Mouse (Mus musculus) layer of hippocampus, postnatal 25 days (tissue): ENCODE results near the gene Tmem219. TPM values are rescaled to one million over a fixed set of nuclear protein-coding genes. Genes with fewer than 3 reads are reported as not detected.
"Not testable (repeated sequence)": the region's sequence is repeated elsewhere in the genome, so short reads cannot be mapped to it uniquely, and the experiment has no call there.

Experiments used
- DNase-seq, 2 experiments: peaks; one replicate each; pipeline ENCODE4 v3.0.0; 2022; ENCODE audit warnings: mixed read lengths in 2 of 2, low spot score in 1 of 2; ENCODE audit errors: extremely low spot score in 1 of 2
- total RNA-seq, 2 experiments: library from RNA; stranded (reverse); gene quantifications; 2 replicates each; pipeline ENCODE4 v1.2.3; 2021

The Tmem219 gene
- total RNA-seq, 2 experiments from 2014 or later = 20.2 to 25.5 TPM

- DNase-seq = no peak
These were observed 3.6 kb upstream of the Tmem219 start for GRCm38 (mm10) chr7:126926299-126926698.

GRCm38 (mm10) chr7:126923999-126924398 is 1.3 kb upstream of the Tmem219 start:
- no peak for DNase-seq

GRCm38 (mm10) chr7:126921563-126921962 is 1.2 kb downstream of the Tmem219 start:
- no peak for DNase-seq

- DNase-seq = no peak
These were observed 2.7 kb downstream of the Tmem219 start for GRCm38 (mm10) chr7:126919973-126920372.

GRCm38 (mm10) chr7:126918356-126918755 is 4.4 kb downstream of the Tmem219 start:
- not testable (repeated sequence) for DNase-seq

- DNase-seq = no peak
These were observed 7.9 kb downstream of the Tmem219 start for GRCm38 (mm10) chr7:126914844-126915243.

- DNase-seq = no peak
These were observed 17.1 kb downstream of the Tmem219 start for GRCm38 (mm10) chr7:126905590-126905989.

- not testable (repeated sequence) for DNase-seq
These were observed 22.9 kb downstream of the Tmem219 start for GRCm38 (mm10) chr7:126899781-126900180.

- peak; percentile 95 to 97 for DNase-seq
These were observed 24.4 kb downstream of the Tmem219 start for GRCm38 (mm10) chr7:126898102-126898990.

GRCm38 (mm10) chr7:126897390-126898101 is 25.2 kb downstream of the Tmem219 start:
- DNase-seq = no peak

GRCm38 (mm10) chr7:126896912-126897311 is 25.8 kb downstream of the Tmem219 start:
- DNase-seq = no peak

GRCm38 (mm10) chr7:126888852-126889251 is 33.9 kb downstream of the Tmem219 start:
- no peak for DNase-seq

- DNase-seq = no peak
These were observed 35.4 kb downstream of the Tmem219 start for GRCm38 (mm10) chr7:126887281-126887680.

- peak; percentile 94 to 98 for DNase-seq
These were observed 38.2 kb downstream of the Tmem219 start, which contains the start of gene Taok2 for GRCm38 (mm10) chr7:126884286-126885164. Taok2 (minus strand) TSS chr7:126884703.

- no peak for DNase-seq
These were observed 39.0 kb downstream of the Tmem219 start for GRCm38 (mm10) chr7:126883731-126884181.

GRCm38 (mm10) chr7:126881040-126881439 is 41.7 kb downstream of the Tmem219 start:
- no peak for DNase-seq

GRCm38 (mm10) chr7:126877239-126877638 is 45.5 kb downstream of the Tmem219 start:
- no peak for DNase-seq

- no peak for DNase-seq
These were observed 52.2 kb downstream of the Tmem219 start for GRCm38 (mm10) chr7:126870520-126870891.

GRCm38 (mm10) chr7:126869780-126870519 is 52.8 kb downstream of the Tmem219 start:
- no peak for DNase-seq

- no peak for DNase-seq
These were observed 54.7 kb downstream of the Tmem219 start for GRCm38 (mm10) chr7:126868003-126868402.
